Mouse (Mus musculus): ENCODE measurements around the gene Mfsd7a. TPM values are rescaled to one million over a fixed set of nuclear protein-coding genes. Genes with fewer than 3 reads are reported as not detected.

Mfsd7a gene
- polyA plus RNA-seq, 1 experiment from 2014 or later, result 0.20 TPM

GRCm38 (mm10) chr5:108423427-108423826 lies 25.3 kb downstream of the Mfsd7a start:
- H3K36me3 ChIP-seq, result no peaks in the 10 kb centered on the region
- no peak overlapping the region for H3K4me2 ChIP-seq
- 81% methylated on average over 2 of the region's 2 CpGs for WGBS
- H3K27ac ChIP-seq (replicated peaks), result no peak overlapping the region
- no peaks in the 10 kb centered on the region for H3K27me3 ChIP-seq
- no peak overlapping the region for H3K9ac ChIP-seq
- no peaks in the 10 kb centered on the region for H3K9me3 ChIP-seq
- no peak overlapping the region for H3K4me3 ChIP-seq
- H3K4me1 ChIP-seq (replicated peaks), result no peaks in the 10 kb centered on the region
- ATAC-seq (ENCODE audit: low read depth), result no peak

- 86% methylated on average over 3 of the region's 3 CpGs for WGBS
- H3K36me3 ChIP-seq, result no peaks in the 10 kb centered on the region
- H3K4me1 ChIP-seq (replicated peaks), result no peaks in the 10 kb centered on the region
- H3K9me3 ChIP-seq, result no peaks in the 10 kb centered on the region
- no peaks in the 10 kb centered on the region for H3K27me3 ChIP-seq
- no peak for ATAC-seq (ENCODE audit: low read depth)
- H3K4me2 ChIP-seq, result no peak overlapping the region
- no peak overlapping the region for H3K27ac ChIP-seq (replicated peaks)
- H3K4me3 ChIP-seq, result no peak overlapping the region
- H3K9ac ChIP-seq, result no peak overlapping the region
These were observed 25.9 kb downstream of the Mfsd7a start for GRCm38 (mm10) chr5:108422741-108423140.

GRCm38 (mm10) chr5:108414711-108415110 lies 34.0 kb downstream of the Mfsd7a start:
- Histone ChIP-seq H3K9ac (no peak overlapping the region), H3K4me2 (no peak overlapping the region), H3K4me1 (replicated peaks) (no peaks in the 10 kb centered on the region), H3K27ac (replicated peaks) (no peak overlapping the region), H3K27me3 (no peaks in the 10 kb centered on the region), H3K36me3 (no peaks in the 10 kb centered on the region), H3K4me3 (no peak overlapping the region), H3K9me3 (no peaks in the 10 kb centered on the region)
- 82% methylated on average over 2 of the region's 2 CpGs for WGBS
- ATAC-seq (ENCODE audit: low read depth), result no peak

- H3K4me2 ChIP-seq, result no peak overlapping the region
- no peak for ATAC-seq (ENCODE audit: low read depth)
- H3K9me3 ChIP-seq, result no peaks in the 10 kb centered on the region
- 74% methylated on average over 2 of the region's 2 CpGs for WGBS
- H3K4me3 ChIP-seq, result no peak overlapping the region
- no peak overlapping the region for H3K27ac ChIP-seq (replicated peaks)
- no peaks in the 10 kb centered on the region for H3K27me3 ChIP-seq
- no peaks in the 10 kb centered on the region for H3K36me3 ChIP-seq
- no peaks in the 10 kb centered on the region for H3K4me1 ChIP-seq (replicated peaks)
- H3K9ac ChIP-seq, result no peak overlapping the region
These were observed 41.7 kb downstream of the Mfsd7a start for GRCm38 (mm10) chr5:108406977-108407376.

- ATAC-seq (ENCODE audit: low read depth), result no peak
- Histone ChIP-seq H3K9me3 (no peaks in the 10 kb centered on the region), H3K9ac (no peak overlapping the region), H3K27me3 (no peaks in the 10 kb centered on the region), H3K4me3 (no peak overlapping the region), H3K27ac (replicated peaks) (no peak overlapping the region), H3K4me1 (replicated peaks) (no peaks in the 10 kb centered on the region), H3K36me3 (no peaks in the 10 kb centered on the region), H3K4me2 (no peak overlapping the region)
- WGBS, result 78% methylated on average over 1 of the region's 1 CpGs
These were observed 43.2 kb downstream of the Mfsd7a start for GRCm38 (mm10) chr5:108405460-108405859.

- H3K36me3 ChIP-seq, result no peaks in the 10 kb centered on the region
These were observed 45.2 kb downstream of the Mfsd7a start for GRCm38 (mm10) chr5:108403453-108403852.

More at GRCm38 (mm10) chr5:108403453-108403852, 45.2 kb downstream of the Mfsd7a start:
- H3K9me3 ChIP-seq, result no peaks in the 10 kb centered on the region
- no peak for ATAC-seq (ENCODE audit: low read depth)
- 80% methylated on average over 4 of the region's 4 CpGs for WGBS
- no peak overlapping the region for H3K9ac ChIP-seq
- no peaks in the 10 kb centered on the region for H3K4me1 ChIP-seq (replicated peaks)
- no peak overlapping the region for H3K4me3 ChIP-seq
- H3K27me3 ChIP-seq, result no peaks in the 10 kb centered on the region
- H3K4me2 ChIP-seq, result no peak overlapping the region
- no peak overlapping the region for H3K27ac ChIP-seq (replicated peaks)

Other genes starting within 250 kb of the Mfsd7a start
- gene Dr1, start 180.0 kb downstream of the Mfsd7a start, polyA plus RNA-seq (2015; fragmentation: Nextera tagmentation; extraction: Ambion mirVana), result 39.7 and 47.1 TPM in 2 replicates
- gene Pigg, start 136.3 kb downstream of the Mfsd7a start, polyA plus RNA-seq (2015; fragmentation: Nextera tagmentation; extraction: Ambion mirVana), result 4.4 and 5.0 TPM in 2 replicates
- gene Gm42517, start 81.0 kb downstream of the Mfsd7a start, polyA plus RNA-seq (2015; fragmentation: Nextera tagmentation; extraction: Ambion mirVana), result 0.99 and 1.1 TPM in 2 replicates
- gene Pde6b, start 60.5 kb downstream of the Mfsd7a start, polyA plus RNA-seq (2015; fragmentation: Nextera tagmentation; extraction: Ambion mirVana), result 0.27 TPM in 1 of 2 replicates, not detected in the other
- 419 and 442 TPM in 2 replicates for gene Atp5k, start 14.4 kb downstream of the Mfsd7a start, polyA plus RNA-seq (2015; fragmentation: Nextera tagmentation; extraction: Ambion mirVana)
- 27.1 and 32.4 TPM in 2 replicates for gene Pcgf3, start 12.3 kb upstream of the Mfsd7a start, polyA plus RNA-seq (2015; fragmentation: Nextera tagmentation; extraction: Ambion mirVana)
- 117 and 120 TPM in 2 replicates for gene Cplx1, start 101.1 kb upstream of the Mfsd7a start, polyA plus RNA-seq (2015; fragmentation: Nextera tagmentation; extraction: Ambion mirVana)
- gene Gak, start 180.9 kb upstream of the Mfsd7a start, polyA plus RNA-seq (2015; fragmentation: Nextera tagmentation; extraction: Ambion mirVana), result 51.0 and 53.8 TPM in 2 replicates
- gene Tmem175, start 180.9 kb upstream of the Mfsd7a start, polyA plus RNA-seq (2015; fragmentation: Nextera tagmentation; extraction: Ambion mirVana), result 20.4 and 21.0 TPM in 2 replicates
- 8.3 and 9.2 TPM in 2 replicates for gene Idua, start 211.4 kb upstream of the Mfsd7a start, polyA plus RNA-seq (2015; fragmentation: Nextera tagmentation; extraction: Ambion mirVana)
- gene Dgkq, start 220.8 kb upstream of the Mfsd7a start, polyA plus RNA-seq (2015; fragmentation: Nextera tagmentation; extraction: Ambion mirVana), result 19.5 and 20.6 TPM in 2 replicates
- gene Slc26a1, start 226.7 kb upstream of the Mfsd7a start, polyA plus RNA-seq (2015; fragmentation: Nextera tagmentation; extraction: Ambion mirVana), result 1.7 and 2.2 TPM in 2 replicates
- 6.9 and 7.7 TPM in 2 replicates for gene Fgfrl1, start 243.5 kb upstream of the Mfsd7a start, polyA plus RNA-seq (2015; fragmentation: Nextera tagmentation; extraction: Ambion mirVana)

Data from neural tube, embryonic 13.5 days (tissue).